Mouse (Mus musculus): Measurements from ENCODE around the gene Ascc3.

Gene Ascc3

DNA sequence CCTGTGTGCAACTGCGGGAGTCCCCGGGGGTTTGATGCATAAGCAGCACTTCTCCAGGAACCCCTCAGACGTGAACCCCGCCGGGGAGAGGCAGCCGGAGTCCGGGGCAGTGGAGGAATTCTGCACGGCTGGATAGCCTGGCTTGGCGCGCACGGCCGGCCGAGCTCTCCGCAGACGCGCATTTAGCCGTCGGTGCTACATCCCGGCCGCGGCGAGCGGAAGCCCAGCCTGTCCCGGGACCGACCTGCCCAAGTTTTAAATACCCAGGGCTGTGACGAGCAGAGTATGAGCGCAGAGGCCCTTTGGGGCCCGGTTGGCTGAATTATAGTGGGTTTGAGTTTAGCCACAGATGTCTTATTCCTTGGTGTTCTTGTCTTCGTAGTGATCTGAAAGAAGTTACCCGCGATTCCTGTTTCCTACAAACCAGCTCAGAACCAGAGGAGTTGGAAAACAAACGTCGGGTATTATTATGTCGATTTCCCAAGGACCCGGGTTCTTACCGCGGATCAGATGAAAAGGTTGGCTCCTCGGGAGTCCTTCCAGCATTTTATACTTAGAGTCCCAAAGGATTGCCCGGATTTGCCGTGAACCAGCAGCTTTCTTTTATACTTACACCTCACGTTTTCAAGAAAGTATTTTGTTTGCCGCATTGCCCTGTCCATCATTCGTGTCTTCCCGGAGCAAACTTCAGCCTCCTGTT is 302.8 kb downstream of the Ascc3 start:
- no peak for DNase-seq (ENCODE audit: low spot score in 2 of 2)

DNA sequence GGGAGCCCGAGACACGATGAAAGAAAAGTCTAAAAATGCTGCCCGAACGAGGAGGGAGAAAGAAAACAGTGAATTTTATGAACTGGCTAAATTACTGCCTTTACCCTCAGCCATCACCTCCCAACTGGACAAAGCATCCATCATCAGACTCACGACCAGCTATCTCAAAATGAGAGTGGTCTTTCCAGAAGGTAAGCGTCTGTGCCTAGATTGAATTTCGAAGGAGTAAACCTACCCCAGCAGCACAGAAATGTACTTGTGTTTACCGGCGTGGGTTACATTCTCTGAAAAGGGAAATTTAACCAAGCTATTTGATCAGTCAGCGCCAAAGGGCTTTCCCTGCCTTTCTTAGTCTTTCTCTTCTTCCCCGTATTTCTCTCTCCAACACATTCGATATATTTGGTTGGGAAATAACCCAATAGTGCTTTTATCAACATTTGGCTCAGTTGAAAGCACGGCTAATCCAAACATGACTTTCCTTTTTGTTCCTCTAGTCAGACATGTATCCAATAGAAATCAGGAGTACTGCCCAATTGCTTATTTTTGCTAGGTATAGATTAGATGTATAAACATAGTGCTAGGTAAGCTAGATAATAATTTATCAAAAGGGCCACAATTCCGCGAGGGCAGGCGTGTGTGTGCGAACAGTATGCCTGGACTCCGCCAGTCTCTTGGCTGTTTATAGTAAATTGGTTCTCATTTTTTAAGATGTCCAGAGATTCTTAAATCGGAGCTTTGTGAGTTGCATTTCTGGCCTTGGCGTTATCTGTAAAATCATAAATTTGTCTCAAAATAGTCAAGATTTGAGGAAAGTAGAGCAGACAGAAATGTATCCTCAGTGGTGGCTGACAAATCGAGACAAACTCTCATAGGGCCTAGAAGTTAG is 303.7 kb downstream of the Ascc3 start:
- no peak for DNase-seq (ENCODE audit: low spot score in 2 of 2)

DNA sequence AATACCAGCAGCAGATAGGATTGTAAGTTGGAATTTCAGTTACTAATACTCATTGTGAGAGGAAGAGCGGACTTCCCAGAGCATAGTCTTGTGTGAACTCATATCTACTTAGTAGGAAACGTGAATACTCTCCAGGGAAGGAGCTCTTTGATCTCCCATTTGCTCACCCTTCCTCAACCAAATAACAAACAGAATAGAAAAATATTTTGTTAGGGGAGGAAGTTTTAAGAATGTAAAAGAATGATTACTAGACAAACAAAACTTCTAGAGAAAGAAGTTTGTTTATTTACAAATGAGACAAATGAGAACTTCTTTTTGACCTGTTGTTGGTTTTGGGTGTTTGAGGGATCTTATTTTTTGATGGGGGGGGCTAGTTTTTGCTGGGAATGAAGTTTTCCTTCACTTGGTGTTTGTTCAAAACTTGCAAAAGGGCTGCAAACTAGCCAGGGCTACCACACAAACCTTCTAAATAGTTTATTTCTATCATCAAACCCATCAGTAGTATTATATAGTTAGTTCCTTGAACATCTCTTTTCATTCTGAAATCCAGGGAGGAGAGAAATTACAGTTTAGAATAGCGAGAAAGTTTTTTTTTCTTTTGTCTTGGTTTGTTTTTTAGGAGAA is 304.4 kb downstream of the Ascc3 start:
- DNase-seq (ENCODE audit: low spot score in 2 of 2): no peak

DNA sequence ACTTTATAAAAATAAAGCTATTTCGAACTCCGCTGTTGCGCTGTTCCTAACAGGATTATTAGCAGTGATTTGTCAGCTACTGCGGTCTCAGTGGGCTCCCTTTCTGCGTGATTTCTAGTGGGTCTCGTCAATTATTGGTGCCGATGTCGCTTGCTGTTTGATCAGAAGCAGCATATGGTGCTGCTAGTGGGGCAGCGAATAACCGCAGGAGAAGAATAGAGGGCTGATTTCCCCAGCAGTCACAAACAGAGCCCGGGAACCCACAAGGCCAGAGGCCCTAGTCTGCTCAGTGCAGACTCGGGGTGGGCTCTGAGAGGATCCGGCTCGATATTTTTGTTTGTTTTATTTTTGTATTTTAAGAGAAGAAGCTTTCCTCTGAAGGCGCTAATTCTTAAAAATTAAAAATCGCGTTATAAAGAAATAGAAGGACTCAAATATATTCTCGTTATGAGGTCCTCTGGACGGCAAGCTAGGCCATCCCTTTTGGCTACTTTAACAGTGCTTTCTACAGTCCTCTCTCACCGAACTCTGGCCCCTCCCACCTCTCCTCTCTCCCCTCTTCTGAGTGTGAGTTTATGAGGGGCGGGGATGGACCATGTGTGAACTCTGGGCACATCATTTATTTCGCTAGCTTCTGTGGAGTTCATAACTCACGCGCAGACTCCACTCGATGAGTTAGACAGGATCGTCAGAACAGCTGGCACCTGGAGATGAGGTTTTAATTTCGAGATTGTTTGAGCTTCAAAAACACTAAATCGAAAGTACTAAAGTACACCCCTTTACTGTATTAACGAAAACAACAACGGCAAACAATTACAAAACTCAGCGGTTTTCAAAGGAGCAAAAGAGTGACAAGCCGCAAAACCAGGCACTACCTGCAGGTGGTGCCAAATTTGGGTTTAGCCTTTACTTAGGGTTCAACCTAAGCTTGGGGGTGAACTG is 305.3 kb downstream of the Ascc3 start:
- DNase-seq (ENCODE audit: low spot score in 2 of 2): no peak

DNA sequence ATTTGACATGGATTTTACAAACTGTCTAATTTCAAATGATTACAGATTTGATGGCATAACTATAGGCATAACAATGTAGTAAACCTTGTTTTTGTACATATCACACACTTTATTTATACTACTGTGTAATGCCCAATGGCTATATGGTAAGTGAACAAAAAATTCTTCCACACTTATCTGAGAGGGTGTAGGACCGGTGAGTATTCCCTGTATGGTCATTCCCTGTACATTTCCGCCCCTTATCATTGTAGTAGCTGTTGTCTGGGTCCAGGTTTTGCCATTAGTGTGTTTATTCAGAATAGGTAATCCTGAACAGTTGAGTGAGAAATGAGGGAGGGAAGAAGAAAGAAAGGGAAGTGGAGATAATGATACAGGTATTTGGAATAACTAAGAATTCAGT is 306.2 kb downstream of the Ascc3 start:
- no peak for DNase-seq (ENCODE audit: low spot score in 2 of 2)

DNA sequence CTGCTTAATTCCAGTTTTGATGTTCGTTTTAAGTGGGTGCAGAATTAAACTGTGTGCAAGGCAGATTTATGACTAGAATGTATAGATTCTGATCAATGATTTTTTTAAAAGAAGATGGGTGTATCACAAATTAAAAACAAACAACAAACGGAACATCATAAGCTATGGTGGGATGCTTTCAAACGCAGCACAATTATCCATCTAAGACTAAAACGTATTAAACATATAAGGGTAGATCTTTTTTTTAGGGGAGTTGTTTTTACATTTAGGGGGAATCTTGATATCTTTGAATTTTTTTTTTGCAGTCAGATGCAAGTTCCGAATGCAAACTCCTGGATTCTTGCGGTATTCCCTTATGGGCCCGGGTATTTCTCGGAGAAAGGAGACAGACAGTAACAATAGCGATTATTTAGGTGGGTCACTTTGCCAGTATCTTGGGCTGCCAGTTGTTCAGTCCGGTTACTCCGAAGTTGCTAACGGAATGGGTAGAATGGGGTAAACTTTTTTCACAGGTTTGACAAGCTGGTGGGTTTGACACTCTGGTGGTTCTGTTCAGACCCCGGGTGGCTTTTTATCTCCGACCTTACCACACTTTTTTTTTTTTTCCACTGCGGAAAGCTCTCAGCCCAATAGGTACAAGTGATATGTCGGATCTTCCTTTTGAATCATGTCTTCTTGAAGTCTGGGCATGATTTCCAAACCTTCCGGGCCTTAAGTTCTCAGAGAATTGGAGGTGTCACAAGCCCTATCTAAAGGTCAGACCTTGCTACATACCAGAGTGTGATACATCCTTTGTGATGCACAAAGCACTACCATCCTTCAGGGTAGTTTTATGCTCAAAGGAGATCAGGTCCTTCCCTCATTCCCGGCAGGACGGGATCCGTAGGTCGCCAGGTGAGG is 307.6 kb downstream of the Ascc3 start:
- DNase-seq (ENCODE audit: low spot score in 2 of 2): no peak

Data from right cerebral cortex, adult 2 months (tissue).